Mouse (Mus musculus): Measurements from ENCODE around the gene Gm4881.

- TF ChIP-seq CTCF (IDR thresholded peaks at IDR 0.05; ENCODE audit: low read depth, low read length) (no peak), POLR2A (IDR thresholded peaks at IDR 0.05; ENCODE audit: borderline replicate concordance, low read depth, low read length) (no peak)
These were observed 42.5 kb downstream of the Gm4881 start for GRCm38 (mm10) chr7:24901842-24902241.

All from bone marrow macrophage, adult 2 months (primary cell).